Mouse (Mus musculus) forebrain, embryonic 14.5 days (tissue): ENCODE data around the gene Rgsl1. TPM values are rescaled to one million over a fixed set of nuclear protein-coding genes. Genes with fewer than 3 reads are reported as not detected.
"Not testable (repeated sequence)": the region's sequence is repeated elsewhere in the genome, so short reads cannot be mapped to it uniquely, and the experiment has no call there.

ENCODE experiments used
- ATAC-seq: fragments of 200-750 bp; cut with Nextera tagmentation; 2 replicates; pipeline ENCODE4 v1.8.0; 2017; ENCODE audit warnings: mild to moderate bottlenecking, moderate library complexity
- DNase-seq: peaks from one replicate; pipeline ENCODE4 v3.0.0-alpha.2; 2015; ENCODE audit warnings: low spot score
- H3K27ac ChIP-seq: fragments of 300-500 bp; sonication (generic); 2 replicates; pipeline ENCODE4 v1.5.1; 2014; ENCODE audit warnings: low read depth, mild to moderate bottlenecking, control low read depth, low read length, moderate library complexity
- H3K27me3 ChIP-seq: fragments of 300-500 bp; sonication (generic); replicated peaks from 2 replicates; pipeline ENCODE4 v1.6.1; 2014; ENCODE audit warnings: low read length, control low read depth, mixed read lengths; ENCODE audit not compliant: control insufficient read depth, insufficient read depth
- H3K36me3 ChIP-seq: fragments of 300-500 bp; sonication (generic); 2 replicates; pipeline ENCODE4 v1.6.1; 2014; ENCODE audit warnings: low read length, control low read depth; ENCODE audit not compliant: control insufficient read depth, insufficient read depth
- H3K4me1 ChIP-seq: fragments of 300-500 bp; sonication (generic); 2 replicates; pipeline ENCODE4 v1.6.1; 2014; ENCODE audit warnings: antibody characterized with exemption, low read length, control low read depth; ENCODE audit not compliant: control insufficient read depth, insufficient read depth
- H3K4me2 ChIP-seq: fragments of 300-500 bp; sonication (generic); 2 replicates; pipeline ENCODE4 v1.6.1; 2014; ENCODE audit warnings: mild to moderate bottlenecking, control low read depth, low read length
- H3K4me3 ChIP-seq: fragments of 300-500 bp; sonication (generic); 2 replicates; pipeline ENCODE4 v1.5.1; 2014; ENCODE audit warnings: low read depth, low read length, control low read depth
- H3K9ac ChIP-seq: fragments of 300-500 bp; sonication (generic); 2 replicates; pipeline ENCODE4 v1.6.1; 2014; ENCODE audit warnings: mild to moderate bottlenecking, low read length, control low read depth, moderate library complexity
- H3K9me3 ChIP-seq: fragments of 300-500 bp; sonication (generic); replicated peaks from 2 replicates; pipeline ENCODE4 v1.6.1; 2016; ENCODE audit warnings: low read length, control low read depth, mixed read lengths; ENCODE audit not compliant: control insufficient read depth
- WGBS: fragments of 180-500 bp; shearing (Covaris S2); extraction: QIAGEN DNeasy Blood & Tissue Kit; methylation state at CpG from one replicate; pipeline ENCODE4 v1.1.7; 2014; 5-methylcytosine and 5-hydroxymethylcytosine counted together
- polyA plus RNA-seq: library from polyadenylated mRNA; unstranded; fragments of >200 nt; fragmentation: Nextera tagmentation; extraction: Ambion mirVana; gene quantifications from 2 replicates; pipeline ENCODE4 v1.2.1, GENCODE M21; 2014

The Rgsl1 gene
- 0.34 and 0.40 TPM in 2 replicates for polyA plus RNA-seq

DNA sequence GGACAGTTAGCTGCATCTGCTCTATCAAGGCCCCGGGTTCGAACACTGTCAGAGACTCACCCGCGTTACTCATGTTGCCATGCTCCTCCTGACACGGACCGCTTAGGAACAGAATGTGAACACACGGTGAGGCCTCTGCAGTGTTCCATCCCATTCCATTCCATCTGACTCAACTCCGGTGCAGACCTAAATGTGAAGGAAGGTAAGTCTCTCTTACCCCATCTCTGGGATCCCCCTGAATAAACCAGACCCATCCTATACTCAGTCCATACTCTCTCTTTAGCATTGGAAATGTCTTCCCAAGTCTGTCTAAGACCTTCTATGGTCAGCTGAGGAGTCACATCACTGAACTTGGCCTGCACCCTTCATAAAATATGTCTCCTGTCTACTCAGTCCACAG is at the start of gene Rgsl1:
TSS of gene Rgsl1 (minus strand) at position 101 of the 400 bp plus-strand sequence.
- H3K4me2 ChIP-seq: no peak within 1 kb of the TSS
- no peak for ATAC-seq
- H3K27me3 ChIP-seq: no peaks in the 10 kb centered on the region
- no peaks in the 10 kb centered on the region for H3K4me1 ChIP-seq
- no peaks in the 10 kb centered on the region for H3K9me3 ChIP-seq
- no peak for DNase-seq
- 96% methylated on average over 8 of the region's 8 CpGs for WGBS
- H3K9ac ChIP-seq: no peak within 1 kb of the TSS
- H3K36me3 ChIP-seq: no peaks in the 10 kb centered on the region
- H3K4me3 ChIP-seq: no peak within 1 kb of the TSS
- no peak within 1 kb of the TSS for H3K27ac ChIP-seq

DNA sequence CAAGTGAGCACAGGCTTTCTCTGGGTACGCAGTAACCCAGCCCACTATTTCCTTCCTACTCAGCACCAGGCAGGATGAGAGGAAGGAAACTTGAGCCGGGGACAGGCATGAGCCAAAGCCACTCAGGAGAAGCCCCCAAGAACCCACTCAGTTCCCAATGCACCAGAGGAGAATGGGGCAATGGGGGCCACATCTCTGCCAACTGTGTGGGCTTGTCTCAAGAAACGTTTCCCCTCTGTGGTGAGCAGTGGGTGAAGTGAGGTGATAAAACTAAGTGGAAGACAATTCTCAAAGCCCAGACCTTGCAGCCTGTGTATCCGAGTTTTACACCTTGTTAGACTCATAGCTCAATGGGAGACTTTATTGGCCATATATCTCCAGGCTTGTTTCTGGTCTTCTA is 47.5 kb upstream of the Rgsl1 start, which contains the start of gene Teddm1a:
TSS of gene Teddm1a (plus strand) at position 301 of the 400 bp plus-strand sequence.
- no peak within 1 kb of the TSS for H3K27ac ChIP-seq
- no peaks in the 10 kb centered on the region for H3K9me3 ChIP-seq
- no peak for ATAC-seq
- DNase-seq: no peak
- H3K36me3 ChIP-seq: no peaks in the 10 kb centered on the region
- H3K27me3 ChIP-seq: no peaks in the 10 kb centered on the region
- no peaks in the 10 kb centered on the region for H3K4me1 ChIP-seq
- no peak within 1 kb of the TSS for H3K9ac ChIP-seq
- 71% methylated on average over 4 of the region's 4 CpGs for WGBS
- H3K4me3 ChIP-seq: no peak within 1 kb of the TSS
- no peak within 1 kb of the TSS for H3K4me2 ChIP-seq

DNA sequence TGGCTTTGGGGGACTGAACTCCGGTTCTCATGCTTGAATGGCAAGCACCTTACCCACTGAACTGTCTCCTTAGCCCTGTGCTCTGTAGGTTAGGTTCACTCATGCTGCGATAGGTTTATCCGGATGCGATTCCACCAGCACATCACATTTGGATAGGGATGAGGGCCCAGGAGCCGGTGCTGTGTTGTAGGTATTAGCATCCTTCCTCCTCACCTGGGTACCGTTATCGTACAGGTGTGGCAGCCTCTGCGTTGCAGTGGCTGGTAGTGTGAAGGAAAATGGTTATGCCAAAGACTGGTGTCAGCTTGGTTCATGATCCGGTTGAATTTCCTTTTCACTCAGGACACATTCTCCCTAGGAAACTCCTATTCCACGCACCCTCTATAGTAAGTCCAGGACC is 46.2 kb upstream of the Rgsl1 start:
- H3K4me1 ChIP-seq: no peaks in the 10 kb centered on the region
- no peak overlapping the region for H3K4me2 ChIP-seq
- H3K9me3 ChIP-seq: no peaks in the 10 kb centered on the region
- no peaks in the 10 kb centered on the region for H3K27me3 ChIP-seq
- no peaks in the 10 kb centered on the region for H3K36me3 ChIP-seq
- DNase-seq: no peak
- H3K4me3 ChIP-seq: no peak overlapping the region
- ATAC-seq: no peak
- no peak overlapping the region for H3K27ac ChIP-seq
- H3K9ac ChIP-seq: no peak overlapping the region
- WGBS: 96% methylated on average over 10 of the region's 10 CpGs

DNA sequence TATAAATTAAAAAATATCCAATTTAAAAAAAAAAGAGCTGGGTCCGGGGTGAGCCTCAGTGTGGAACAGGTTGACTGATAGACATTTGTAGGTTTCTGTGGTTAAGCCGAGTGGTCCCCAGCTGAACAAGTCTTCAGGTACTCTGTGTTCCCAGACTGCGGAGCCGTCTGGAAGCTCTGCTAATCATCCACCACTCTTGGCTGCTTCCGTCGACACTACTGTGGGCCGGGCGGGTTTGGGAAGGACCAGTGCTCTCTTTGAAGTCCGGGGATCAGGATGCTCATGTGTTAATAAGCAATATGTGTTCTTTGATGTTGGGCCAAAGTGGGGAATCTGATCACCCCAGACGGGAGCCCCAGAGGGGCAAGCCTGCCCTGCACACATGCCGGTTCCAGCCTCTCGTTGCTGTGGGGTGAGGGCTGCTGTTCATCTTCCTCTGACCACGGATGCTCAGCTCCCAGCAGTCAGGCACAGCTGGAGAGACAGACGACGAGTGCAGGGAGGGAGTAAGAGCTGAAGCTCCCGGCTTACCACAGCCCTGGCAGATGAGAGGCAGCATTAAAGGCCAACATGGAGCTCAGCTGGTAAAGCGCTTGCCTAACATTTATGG is 42.2 kb upstream of the Rgsl1 start:
- Histone ChIP-seq H3K4me1 (no peaks in the 10 kb centered on the region), H3K9me3 (no peaks in the 10 kb centered on the region), H3K4me2 (no peak overlapping the region), H3K27ac (no peak overlapping the region), H3K9ac (no peak overlapping the region), H3K4me3 (no peak overlapping the region), H3K27me3 (no peaks in the 10 kb centered on the region), H3K36me3 (no peaks in the 10 kb centered on the region)
- DNase-seq (peak; percentile 27), ATAC-seq (peak; percentile 20; the same call in 1 of the 2 replicates)
- WGBS: 41% methylated on average over 17 of the region's 17 CpGs

DNA sequence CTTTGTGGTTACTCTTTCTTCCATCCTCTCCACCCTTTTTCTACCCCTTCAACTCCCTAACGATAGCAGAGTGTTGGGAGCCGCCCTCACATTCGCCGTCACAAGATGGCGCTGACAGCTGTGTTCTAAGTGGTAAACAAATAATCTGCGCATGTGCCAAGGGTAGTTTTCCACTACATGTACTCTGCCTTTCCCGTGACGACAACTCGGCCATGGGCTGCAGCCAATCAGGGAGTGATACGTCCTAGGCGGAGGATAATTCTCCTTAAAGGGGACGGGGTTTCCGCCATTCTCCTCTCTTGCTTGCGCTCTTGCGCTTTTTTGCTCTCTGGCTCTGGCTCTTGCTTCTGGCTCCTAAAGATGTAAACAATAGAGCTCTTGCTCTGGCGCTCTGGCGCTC is 36.4 kb upstream of the Rgsl1 start:
- not testable (repeated sequence) for H3K4me1 ChIP-seq, H3K27ac ChIP-seq, ATAC-seq, H3K27me3 ChIP-seq, H3K36me3 ChIP-seq, H3K4me3 ChIP-seq, H3K9ac ChIP-seq, H3K9me3 ChIP-seq, H3K4me2 ChIP-seq, DNase-seq
- 96% methylated on average over 17 of the region's 17 CpGs for WGBS

DNA sequence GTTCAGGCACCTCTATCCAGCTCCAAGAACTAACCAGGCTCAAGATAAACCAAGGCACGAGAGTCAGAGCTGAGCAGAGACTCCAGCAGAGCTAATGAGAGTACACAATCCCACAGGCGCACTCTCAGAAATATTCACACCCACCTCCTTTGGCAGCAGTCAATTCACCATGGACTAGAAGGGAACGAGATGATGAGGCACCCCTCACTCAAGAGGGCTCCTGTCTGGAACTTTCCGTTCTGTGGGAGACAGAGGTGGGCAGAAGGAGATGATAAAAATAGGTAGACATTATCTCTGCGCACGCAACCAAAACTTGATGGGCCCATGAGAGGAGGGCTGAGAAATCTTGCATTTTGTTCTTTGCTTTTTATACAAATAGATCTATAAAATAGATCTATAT is 30.1 kb upstream of the Rgsl1 start, which contains the start of gene Teddm1b:
TSS of gene Teddm1b (plus strand) at position 301 of the 400 bp plus-strand sequence.
- Histone ChIP-seq H3K27ac (no peak within 1 kb of the TSS), H3K4me2 (no peak within 1 kb of the TSS), H3K4me1 (no peaks in the 10 kb centered on the region), H3K4me3 (no peak within 1 kb of the TSS), H3K9me3 (no peaks in the 10 kb centered on the region), H3K27me3 (no peaks in the 10 kb centered on the region), H3K9ac (no peak within 1 kb of the TSS), H3K36me3 (no peaks in the 10 kb centered on the region)
- no peak for ATAC-seq
- WGBS: 84% methylated on average over 6 of the region's 6 CpGs
- DNase-seq: no peak

DNA sequence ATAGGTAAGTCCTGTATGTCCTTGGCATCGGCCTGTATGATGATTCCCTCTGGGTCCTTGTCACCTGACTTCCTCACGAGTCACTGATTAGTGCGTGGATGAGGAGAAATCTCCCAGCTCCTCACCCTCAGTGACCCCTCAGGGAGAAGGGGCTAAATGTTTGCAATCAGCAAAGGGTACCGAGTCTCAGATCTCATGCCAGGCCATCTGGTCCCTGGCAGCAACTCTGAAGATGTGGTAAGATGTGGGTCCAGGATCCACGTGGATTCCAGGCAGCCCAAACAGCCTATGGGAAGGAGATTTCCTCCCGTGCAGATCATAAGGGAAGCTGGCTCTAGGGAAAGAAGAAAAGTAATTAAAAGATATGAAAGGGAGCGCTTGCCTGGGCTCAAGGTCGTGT is 12.0 kb upstream of the Rgsl1 start:
- DNase-seq: no peak
- 81% methylated on average over 8 of the region's 8 CpGs for WGBS
- ATAC-seq: no peak
- H3K9me3 ChIP-seq: no peaks in the 10 kb centered on the region
- H3K4me2 ChIP-seq: no peak overlapping the region
- no peaks in the 10 kb centered on the region for H3K36me3 ChIP-seq
- no peak overlapping the region for H3K4me3 ChIP-seq
- H3K27ac ChIP-seq: no peak overlapping the region
- H3K27me3 ChIP-seq: no peaks in the 10 kb centered on the region
- no peaks in the 10 kb centered on the region for H3K4me1 ChIP-seq
- H3K9ac ChIP-seq: no peak overlapping the region

DNA sequence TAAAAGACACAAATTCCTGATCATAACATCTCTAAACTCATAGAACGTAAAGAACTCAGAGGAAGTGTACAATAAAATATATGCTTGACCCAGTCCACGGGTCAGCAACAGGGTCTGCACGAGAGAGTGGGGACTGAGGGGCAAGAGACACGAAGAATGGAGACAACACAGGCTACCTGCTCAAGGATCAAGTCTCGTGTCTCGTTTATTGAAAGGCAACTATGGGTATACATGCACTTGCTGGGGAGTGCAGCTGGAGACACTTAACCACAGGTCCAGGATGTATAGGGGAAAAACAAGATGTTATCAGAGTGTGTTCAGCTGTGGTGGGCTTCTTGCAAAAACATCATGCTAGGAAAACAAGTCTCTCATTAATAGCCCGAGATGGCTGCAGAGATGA is 8.8 kb upstream of the Rgsl1 start:
- H3K27me3 ChIP-seq, H3K9ac ChIP-seq, H3K36me3 ChIP-seq, H3K4me1 ChIP-seq, H3K27ac ChIP-seq, DNase-seq, H3K9me3 ChIP-seq, H3K4me3 ChIP-seq, H3K4me2 ChIP-seq, ATAC-seq: not testable (repeated sequence)
- 84% methylated on average over 7 of the region's 7 CpGs for WGBS

DNA sequence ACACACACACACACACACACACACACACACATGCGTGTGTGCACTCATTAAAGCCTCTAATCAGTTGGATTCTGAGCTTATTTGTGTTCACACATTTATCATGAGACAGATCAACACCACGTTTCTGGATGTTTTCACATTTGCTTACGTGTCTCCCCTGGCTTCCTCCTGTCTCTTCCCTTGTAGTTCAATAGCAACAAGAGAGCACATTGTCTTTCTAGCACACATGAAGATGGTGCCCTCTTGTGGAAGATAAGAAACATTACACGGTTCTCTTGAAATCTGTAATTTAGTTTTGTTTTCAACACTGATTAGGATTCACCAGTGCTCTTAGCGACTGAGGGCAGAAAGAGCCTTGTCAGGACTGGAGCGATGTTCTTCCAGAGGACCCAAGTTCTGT is 2.9 kb upstream of the Rgsl1 start:
- no peaks in the 10 kb centered on the region for H3K4me1 ChIP-seq
- H3K27ac ChIP-seq: no peak overlapping the region
- H3K9me3 ChIP-seq: no peaks in the 10 kb centered on the region
- DNase-seq: peak; percentile 82
- H3K36me3 ChIP-seq: no peaks in the 10 kb centered on the region
- H3K4me3 ChIP-seq: no peak overlapping the region
- H3K27me3 ChIP-seq: no peaks in the 10 kb centered on the region
- no peak overlapping the region for H3K4me2 ChIP-seq
- peak; percentile 44; the same call in 1 of the 2 replicates for ATAC-seq
- no peak overlapping the region for H3K9ac ChIP-seq
- WGBS: 26% methylated on average over 6 of the region's 6 CpGs
